Mouse (Mus musculus) midbrain, embryonic 16.5 days (tissue): Measurements from ENCODE around the gene Ugt1a8. TPM values are rescaled to one million over a fixed set of nuclear protein-coding genes. Genes with fewer than 3 reads are reported as not detected.

Experiments used
- ATAC-seq: fragments of 200-750 bp; cut with Nextera tagmentation; 2 replicates; pipeline ENCODE4 v1.8.0; 2017; ENCODE audit warnings: moderate TSS enrichment
- H3K27ac ChIP-seq: fragments of 300-500 bp; sonication (generic); 2 replicates; pipeline ENCODE4 v1.5.1; 2014; ENCODE audit warnings: mild to moderate bottlenecking, low read length, mixed read lengths
- H3K27me3 ChIP-seq: fragments of 300-500 bp; sonication (generic); 2 replicates; pipeline ENCODE4 v1.6.1; 2014; ENCODE audit warnings: low read depth, low read length, mixed read lengths; ENCODE audit not compliant: control insufficient read depth, insufficient read depth
- H3K36me3 ChIP-seq: fragments of 300-500 bp; sonication (generic); 2 replicates; pipeline ENCODE4 v1.6.1; 2014; ENCODE audit warnings: mild to moderate bottlenecking, low read length, moderate library complexity, mixed read lengths; ENCODE audit not compliant: control insufficient read depth, insufficient read depth
- H3K4me1 ChIP-seq: fragments of 300-500 bp; sonication (generic); 2 replicates; pipeline ENCODE4 v1.6.1; 2014; ENCODE audit warnings: mild to moderate bottlenecking, low read length, mixed read lengths; ENCODE audit not compliant: control insufficient read depth, insufficient read depth
- H3K4me2 ChIP-seq: fragments of 300-500 bp; sonication (generic); 2 replicates; pipeline ENCODE4 v1.6.1; 2014; ENCODE audit warnings: mild to moderate bottlenecking, low read length, mixed read lengths
- H3K4me3 ChIP-seq: fragments of 300-500 bp; sonication (generic); 2 replicates; pipeline ENCODE4 v1.5.1; 2014; ENCODE audit warnings: low read depth, mild to moderate bottlenecking, low read length, moderate library complexity, mixed read lengths
- H3K9ac ChIP-seq: fragments of 300-500 bp; sonication (generic); 2 replicates; pipeline ENCODE4 v1.6.1; 2014; ENCODE audit warnings: low read depth, low read length, mixed read lengths
- H3K9me3 ChIP-seq: fragments of 300-500 bp; sonication (generic); replicated peaks from 2 replicates; pipeline ENCODE4 v1.6.1; 2014; ENCODE audit warnings: mild to moderate bottlenecking, low read length, mixed read lengths; ENCODE audit not compliant: control insufficient read depth, poor library complexity, severe bottlenecking
- WGBS: fragments of 180-500 bp; shearing (Covaris S2); extraction: QIAGEN DNeasy Blood & Tissue Kit; methylation state at CpG from one replicate; pipeline ENCODE4 v1.1.7; 2014; 5-methylcytosine and 5-hydroxymethylcytosine counted together
- polyA plus RNA-seq: library from polyadenylated mRNA; unstranded; fragments of >200 nt; fragmentation: Nextera tagmentation; extraction: Ambion mirVana; gene quantifications from 2 replicates; pipeline ENCODE4 v1.2.1, GENCODE M21; 2015

Ugt1a8 gene
- polyA plus RNA-seq, 1 experiment from 2014 or later: not detected

DNA sequence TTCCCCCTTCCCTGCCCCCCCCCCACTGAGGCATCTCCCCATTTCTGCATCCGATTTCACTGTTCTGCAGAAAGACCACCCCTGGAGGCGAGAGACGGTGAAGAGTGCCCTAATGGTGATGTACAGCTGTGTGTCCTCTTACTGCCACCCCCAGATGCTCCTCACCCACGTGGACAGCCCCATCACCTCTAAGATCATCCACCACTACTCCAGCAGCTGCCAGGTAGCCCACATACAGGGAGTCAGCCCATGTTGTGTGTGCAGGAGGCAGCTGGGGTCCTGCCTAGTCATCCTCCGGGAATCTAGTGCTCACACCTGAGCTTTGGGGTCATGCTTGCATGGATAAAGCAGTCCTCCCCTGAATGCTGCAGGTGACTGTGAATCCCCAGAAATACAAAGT lies 156.2 kb downstream of the Ugt1a8 start:
- H3K9ac ChIP-seq: no peak overlapping the region
- H3K4me2 ChIP-seq: no peak overlapping the region
- 66% methylated on average over 5 of the region's 5 CpGs for WGBS
- no peaks in the 10 kb centered on the region for H3K27me3 ChIP-seq
- H3K9me3 ChIP-seq: peaks cover 97% of the 10 kb centered on the region
- ATAC-seq: no peak
- H3K36me3 ChIP-seq: no peaks in the 10 kb centered on the region
- H3K27ac ChIP-seq: no peak overlapping the region
- H3K4me1 ChIP-seq: no peaks in the 10 kb centered on the region
- H3K4me3 ChIP-seq: no peak overlapping the region

DNA sequence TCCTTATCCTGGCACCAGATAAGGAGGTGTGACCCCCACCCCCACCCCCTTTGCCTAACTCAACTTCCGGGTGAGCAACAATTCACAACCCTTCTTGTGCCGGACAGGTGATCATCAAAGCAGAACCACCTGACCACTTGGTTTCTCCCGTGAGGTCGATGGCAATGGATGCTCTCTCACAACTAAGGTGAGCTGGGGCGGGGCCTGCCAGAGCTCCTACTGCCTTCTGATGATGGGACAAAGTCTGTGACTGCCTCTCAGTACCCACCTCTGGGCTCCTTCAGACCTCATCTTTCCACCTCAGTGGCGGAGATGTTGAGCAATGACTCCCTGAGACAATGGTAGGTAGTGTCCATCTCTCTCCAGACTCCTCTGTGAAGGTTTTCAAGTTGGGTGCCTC lies 158.3 kb downstream of the Ugt1a8 start:
- 77% methylated on average over 6 of the region's 6 CpGs for WGBS
- H3K9ac ChIP-seq: no peak overlapping the region
- H3K4me3 ChIP-seq: no peak overlapping the region
- peaks cover 97% of the 10 kb centered on the region for H3K9me3 ChIP-seq
- no peaks in the 10 kb centered on the region for H3K4me1 ChIP-seq
- H3K4me2 ChIP-seq: no peak overlapping the region
- no peaks in the 10 kb centered on the region for H3K27me3 ChIP-seq
- no peak for ATAC-seq
- no peak overlapping the region for H3K27ac ChIP-seq
- H3K36me3 ChIP-seq: no peaks in the 10 kb centered on the region

DNA sequence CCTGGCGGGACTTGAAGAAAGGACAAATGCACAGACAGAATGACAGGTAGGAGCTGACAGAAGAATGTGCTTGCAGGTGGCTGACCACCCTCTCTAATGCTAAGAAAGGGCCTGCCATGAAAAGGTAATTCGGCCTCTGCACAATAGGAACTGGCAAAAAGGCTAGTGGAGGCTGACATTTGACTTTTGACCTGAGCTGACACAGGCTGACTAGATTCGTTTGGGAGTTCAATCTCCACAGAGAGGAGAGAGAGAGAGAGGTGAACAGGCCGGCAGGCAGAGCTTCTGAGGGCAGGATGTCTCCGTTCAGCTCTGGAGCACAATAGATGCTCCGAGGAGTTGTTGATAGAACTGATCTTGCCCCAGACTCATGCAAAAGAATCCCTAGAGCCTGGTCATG lies 158.8 kb downstream of the Ugt1a8 start:
- Histone ChIP-seq H3K4me1 (no peaks in the 10 kb centered on the region), H3K4me2 (no peak overlapping the region), H3K9me3 (peaks cover 98% of the 10 kb centered on the region), H3K9ac (no peak overlapping the region), H3K36me3 (no peaks in the 10 kb centered on the region), H3K27ac (no peak overlapping the region), H3K27me3 (no peaks in the 10 kb centered on the region), H3K4me3 (no peak overlapping the region)
- WGBS: 46% methylated on average over 6 of the region's 6 CpGs
- no peak for ATAC-seq

DNA sequence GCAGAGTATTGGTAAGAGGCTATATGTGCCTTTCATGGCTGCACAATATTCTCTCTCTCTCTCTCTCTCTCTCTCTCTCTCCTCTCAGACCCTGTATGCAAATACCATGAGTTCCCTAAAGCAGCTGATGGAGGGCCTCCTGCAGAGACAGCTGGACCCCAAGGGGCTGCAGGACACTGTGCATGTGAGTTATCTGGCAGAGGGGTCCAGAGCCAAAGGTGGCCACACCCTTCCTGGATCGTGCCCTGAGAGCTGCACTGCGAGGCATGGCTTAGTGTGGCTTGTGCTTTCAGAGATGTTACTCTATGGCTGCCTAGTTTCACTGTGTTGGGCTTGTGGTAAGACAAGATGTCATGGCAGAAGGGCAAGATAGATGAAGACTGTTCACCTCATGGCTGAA lies 160.0 kb downstream of the Ugt1a8 start:
- 59% methylated on average over 2 of the region's 2 CpGs for WGBS

DNA sequence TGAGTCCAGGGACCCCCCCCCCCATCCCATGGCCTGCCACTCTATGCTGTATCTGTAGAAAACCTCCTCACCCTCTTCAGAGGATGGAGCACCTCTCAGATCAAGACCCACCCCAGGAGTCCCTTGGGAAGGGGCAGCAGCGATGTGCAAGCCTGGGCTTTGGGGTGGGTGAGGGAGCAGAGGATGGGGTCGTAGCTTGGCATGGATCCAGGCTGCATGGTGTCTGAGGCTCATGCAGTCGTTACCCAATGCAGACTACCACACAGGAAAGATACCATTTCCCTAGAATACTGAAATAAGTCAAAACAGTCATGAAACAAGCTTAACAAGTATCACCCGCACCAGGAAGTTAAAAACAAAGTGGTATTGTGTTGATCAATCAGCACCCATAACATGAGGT lies 161.0 kb downstream of the Ugt1a8 start:
- no peaks in the 10 kb centered on the region for H3K27me3 ChIP-seq
- H3K4me1 ChIP-seq: no peaks in the 10 kb centered on the region
- no peak overlapping the region for H3K4me3 ChIP-seq
- no peak overlapping the region for H3K27ac ChIP-seq
- peaks cover 90% of the 10 kb centered on the region for H3K9me3 ChIP-seq
- no peak overlapping the region for H3K9ac ChIP-seq
- H3K36me3 ChIP-seq: no peaks in the 10 kb centered on the region
- H3K4me2 ChIP-seq: no peak overlapping the region
- WGBS: 73% methylated on average over 4 of the region's 4 CpGs
- ATAC-seq: no peak

More for the DNA sequence above, 160.0 kb downstream of the Ugt1a8 start:
- H3K9ac ChIP-seq: no peak overlapping the region
- peaks cover 94% of the 10 kb centered on the region for H3K9me3 ChIP-seq
- no peak overlapping the region for H3K4me3 ChIP-seq
- no peak for ATAC-seq
- no peak overlapping the region for H3K27ac ChIP-seq
- no peaks in the 10 kb centered on the region for H3K36me3 ChIP-seq
- no peak overlapping the region for H3K4me2 ChIP-seq
- H3K27me3 ChIP-seq: no peaks in the 10 kb centered on the region
- no peaks in the 10 kb centered on the region for H3K4me1 ChIP-seq

DNA sequence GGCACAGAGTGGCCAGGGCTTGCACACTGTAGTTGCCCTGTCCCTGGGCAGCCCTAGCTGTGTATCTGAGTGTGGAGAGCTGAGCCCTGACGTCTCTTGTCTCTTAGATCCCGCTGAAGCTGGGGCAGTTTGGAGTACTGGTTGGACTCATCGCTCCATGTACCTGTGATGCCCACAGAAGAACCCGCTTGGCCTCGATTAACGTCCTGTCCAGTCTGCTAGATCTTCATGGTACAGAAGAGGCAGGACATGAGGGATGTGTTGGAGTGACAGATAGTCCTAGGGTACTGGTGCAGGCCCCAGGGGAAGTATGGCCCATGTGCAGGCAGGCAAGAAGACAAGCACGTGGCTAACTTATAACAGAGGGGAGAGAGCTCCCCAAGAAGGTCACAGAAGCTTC lies 162.0 kb downstream of the Ugt1a8 start:
- no peak overlapping the region for H3K4me2 ChIP-seq
- ATAC-seq: no peak

DNA sequence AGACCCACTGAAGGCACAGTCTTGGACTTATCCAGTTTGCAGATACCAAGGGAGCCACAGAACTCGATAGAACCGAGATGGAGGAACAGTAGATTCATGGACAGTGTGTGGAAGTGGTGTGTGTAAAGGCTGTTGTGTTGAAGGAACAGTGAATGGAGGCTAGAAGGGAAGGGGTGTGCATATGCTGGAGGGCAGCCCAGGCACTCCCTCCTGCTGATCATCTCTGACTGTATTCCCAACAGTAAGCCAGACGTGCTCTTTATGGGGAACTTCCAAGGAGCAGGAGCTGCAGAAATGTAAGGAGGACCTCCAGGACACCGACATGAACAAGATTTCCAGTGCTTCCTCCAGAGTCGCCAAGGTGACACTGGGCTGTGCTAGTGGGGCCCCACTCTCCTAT lies 162.4 kb downstream of the Ugt1a8 start:
- Histone ChIP-seq H3K4me3 (no peak overlapping the region), H3K4me2 (no peak overlapping the region), H3K4me1 (no peaks in the 10 kb centered on the region), H3K27ac (no peak overlapping the region), H3K36me3 (no peaks in the 10 kb centered on the region), H3K9me3 (peaks cover 85% of the 10 kb centered on the region), H3K27me3 (no peaks in the 10 kb centered on the region), H3K9ac (no peak overlapping the region)
- ATAC-seq: no peak
- WGBS: 85% methylated on average over 5 of the region's 5 CpGs

More for the DNA sequence above, 162.0 kb downstream of the Ugt1a8 start:
- Histone ChIP-seq H3K9me3 (peaks cover 85% of the 10 kb centered on the region), H3K9ac (no peak overlapping the region), H3K4me3 (no peak overlapping the region), H3K4me1 (no peaks in the 10 kb centered on the region), H3K27ac (no peak overlapping the region), H3K27me3 (no peaks in the 10 kb centered on the region), H3K36me3 (no peaks in the 10 kb centered on the region)
- 77% methylated on average over 7 of the region's 7 CpGs for WGBS

DNA sequence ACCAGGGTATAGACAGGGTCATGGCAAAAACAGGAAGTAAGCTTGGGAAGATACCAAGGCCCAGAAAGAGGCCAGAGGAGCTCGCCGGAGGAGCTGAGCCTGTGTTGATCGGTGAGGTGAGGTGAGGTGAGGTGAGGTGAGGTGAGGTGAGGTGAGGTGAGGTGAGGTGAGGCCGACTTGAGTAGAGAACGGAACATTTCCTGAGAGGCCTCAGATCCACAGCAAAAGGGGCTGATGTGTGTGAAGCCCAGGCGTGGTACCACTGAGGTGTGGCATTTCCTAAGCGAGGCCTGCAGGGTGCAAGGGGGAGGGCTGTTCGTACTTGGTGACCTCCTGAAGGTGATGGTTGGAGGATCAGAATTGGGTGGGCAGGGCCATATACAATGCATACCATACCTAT lies 165.5 kb downstream of the Ugt1a8 start:
- ATAC-seq: no peak
- Histone ChIP-seq H3K9me3 (peaks cover 80% of the 10 kb centered on the region), H3K36me3 (no peaks in the 10 kb centered on the region), H3K4me1 (no peaks in the 10 kb centered on the region), H3K27ac (no peak overlapping the region), H3K27me3 (no peaks in the 10 kb centered on the region), H3K4me3 (no peak overlapping the region), H3K9ac (no peak overlapping the region), H3K4me2 (no peak overlapping the region)
- WGBS: 74% methylated on average over 8 of the region's 8 CpGs

DNA sequence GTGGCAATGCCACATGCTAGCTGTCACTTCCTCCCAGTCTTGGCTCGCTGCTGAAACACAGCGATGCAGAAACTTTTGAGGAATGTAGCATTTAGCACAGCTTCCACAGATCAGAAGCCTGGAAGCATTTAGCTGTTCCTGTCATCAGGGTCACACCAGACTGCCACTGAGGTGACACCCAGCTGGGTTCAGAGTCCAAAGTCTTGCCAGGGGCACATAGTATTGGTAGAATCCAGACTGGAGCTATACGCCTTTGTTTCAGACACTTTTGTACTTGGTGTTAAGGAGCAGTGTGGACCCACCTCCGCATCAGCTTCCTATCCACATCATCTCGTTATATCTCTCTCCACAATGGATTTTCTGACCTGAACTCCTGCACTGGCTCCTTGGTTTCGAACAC lies 165.9 kb downstream of the Ugt1a8 start:
- Histone ChIP-seq H3K9ac (no peak overlapping the region), H3K4me3 (no peak overlapping the region), H3K27ac (no peak overlapping the region), H3K4me1 (no peaks in the 10 kb centered on the region), H3K27me3 (no peaks in the 10 kb centered on the region), H3K9me3 (peaks cover 76% of the 10 kb centered on the region), H3K4me2 (no peak overlapping the region), H3K36me3 (no peaks in the 10 kb centered on the region)
- no peak for ATAC-seq
- 73% methylated on average over 6 of the region's 6 CpGs for WGBS
